Mouse (Mus musculus): ENCODE measurements around the gene Tbc1d24.

GRCm38 (mm10) chr17:24162584-24163175 lies 42.7 kb downstream of the Tbc1d24 start:
- TF ChIP-seq POLR2A (IDR thresholded peaks at IDR 0.05; ENCODE audit: borderline replicate concordance, control insufficient read depth, low read depth, low read length) (no peak), CTCF (IDR thresholded peaks at IDR 0.05; ENCODE audit: control insufficient read depth, insufficient read depth, low read length) (no peak)
